Mouse (Mus musculus) hindbrain, embryonic 10.5 days (tissue): ENCODE results near the gene Lamb3. TPM values are rescaled to one million over a fixed set of nuclear protein-coding genes. Genes with fewer than 3 reads are reported as not detected.
A peak's percentile ranks its signal among the peaks of the same experiment; 100 is the strongest.

ENCODE experiments used
- DNase-seq: peaks from one replicate; pipeline ENCODE4 v3.0.0-alpha.2; 2017; ENCODE audit warnings: low spot score
- H3K27ac ChIP-seq: fragments of 300-500 bp; sonication (generic); 2 replicates; pipeline ENCODE4 v1.5.1; 2016; ENCODE audit warnings: mild to moderate bottlenecking, moderate library complexity
- H3K27me3 ChIP-seq: fragments of 300-500 bp; sonication (generic); 2 replicates; pipeline ENCODE4 v1.6.1; 2016; ENCODE audit warnings: mild to moderate bottlenecking; ENCODE audit not compliant: poor library complexity, insufficient read depth, severe bottlenecking
- H3K36me3 ChIP-seq: fragments of 300-500 bp; sonication (generic); 2 replicates; pipeline ENCODE4 v1.6.1; 2016; ENCODE audit warnings: mild to moderate bottlenecking, moderate library complexity
- H3K4me1 ChIP-seq: fragments of 300-500 bp; sonication (generic); replicated peaks from 2 replicates; pipeline ENCODE4 v1.6.1; 2016; ENCODE audit warnings: mild to moderate bottlenecking
- H3K4me3 ChIP-seq: fragments of 300-500 bp; sonication (generic); 2 replicates; pipeline ENCODE4 v1.5.1; 2016; ENCODE audit warnings: mild to moderate bottlenecking, moderate library complexity
- H3K9me3 ChIP-seq: fragments of 300-500 bp; sonication (generic); 2 replicates; pipeline ENCODE4 v1.6.1; 2016; ENCODE audit warnings: mild to moderate bottlenecking, moderate library complexity
- WGBS: fragments of 180-500 bp; shearing (Covaris S2); methylation state at CpG from one replicate; pipeline ENCODE4 v1.1.7; 2016; 5-methylcytosine and 5-hydroxymethylcytosine counted together
- polyA plus RNA-seq: library from polyadenylated mRNA; unstranded; fragments of >200 nt; fragmentation: Nextera tagmentation; extraction: Ambion mirVana; gene quantifications from 2 replicates; pipeline ENCODE4 v1.2.1, GENCODE M21; 2016

The Lamb3 gene
- polyA plus RNA-seq, 1 experiment from 2014 or later: 0.46 TPM

- Histone ChIP-seq H3K27me3 (no peaks in the 10 kb centered on the region), H3K4me3 (no peak overlapping the region), H3K4me1 (0 out of 2 replicates have a peak, but pooled peaks cover 8% of the 10 kb centered on the region), H3K36me3 (peaks cover 22% of the 10 kb centered on the region; the same call in 1 of the 2 replicates), H3K27ac (no peak overlapping the region), H3K9me3 (no peaks in the 10 kb centered on the region)
- WGBS: 85% methylated on average over 10 of the region's 10 CpGs
- no peak for DNase-seq
Observed at GRCm38 (mm10) chr1:193349702-193350545, 142.4 kb downstream of the Lamb3 start.

DNA sequence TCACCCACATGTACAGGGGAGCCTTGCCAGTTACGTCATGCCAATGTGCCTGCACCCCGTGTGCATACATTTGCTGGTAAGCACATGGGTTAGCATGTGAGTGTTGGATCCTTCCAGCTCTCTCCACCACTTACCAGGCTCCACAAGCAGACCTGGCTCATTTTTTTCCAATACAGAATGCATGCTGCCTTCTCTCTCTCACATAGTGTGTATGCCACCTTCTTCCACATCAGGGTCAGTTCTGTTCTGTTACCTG lies 143.0 kb downstream of the Lamb3 start:
- Histone ChIP-seq H3K36me3 (peaks cover 24% of the 10 kb centered on the region; the same call in 1 of the 2 replicates), H3K4me1 (0 out of 2 replicates have a peak, but pooled peaks cover 6% of the 10 kb centered on the region), H3K27ac (no peak overlapping the region), H3K4me3 (no peak overlapping the region), H3K27me3 (no peaks in the 10 kb centered on the region), H3K9me3 (no peaks in the 10 kb centered on the region)
- 91% methylated on average over 2 of the region's 2 CpGs for whole genome bisulfite sequencing
- no peak for DNase-seq

GRCm38 (mm10) chr1:193351583-193351982 lies 144.1 kb downstream of the Lamb3 start:
- DNase-seq: no peak
- peaks cover 24% of the 10 kb centered on the region; the same call in 1 of the 2 replicates for H3K36me3 ChIP-seq
- no peak overlapping the region for H3K4me3 ChIP-seq
- WGBS: 91% methylated on average over 3 of the region's 3 CpGs
- no peaks in the 10 kb centered on the region for H3K9me3 ChIP-seq
- H3K27ac ChIP-seq: no peak overlapping the region
- no peaks in the 10 kb centered on the region for H3K27me3 ChIP-seq
- 0 out of 2 replicates have a peak, but pooled peaks cover 6% of the 10 kb centered on the region for H3K4me1 ChIP-seq

- 83% methylated on average over 3 of the region's 3 CpGs for WGBS
Observed at GRCm38 (mm10) chr1:193359199-193359598, 151.7 kb downstream of the Lamb3 start.

DNA sequence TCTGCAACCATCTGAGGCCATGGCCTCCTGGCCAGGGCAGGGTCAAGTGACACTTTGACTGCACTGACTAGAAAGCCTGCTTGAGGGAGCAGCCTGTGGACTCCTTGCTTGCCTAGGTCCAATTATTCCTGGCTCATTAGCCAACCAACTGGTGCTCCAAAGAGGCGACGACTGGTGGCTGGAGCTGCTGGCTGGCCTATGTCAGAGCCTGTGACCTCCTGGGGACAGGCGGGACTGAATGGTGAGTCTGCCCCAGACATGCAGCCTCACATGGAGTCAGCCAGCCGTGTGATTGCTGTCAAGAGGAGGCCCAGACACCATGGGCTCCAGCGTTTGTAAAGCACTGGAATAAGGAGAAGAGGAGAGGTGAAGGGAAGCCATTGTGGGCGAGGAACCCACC lies 153.7 kb downstream of the Lamb3 start:
- no peaks in the 10 kb centered on the region for H3K9me3 ChIP-seq
- H3K4me1 ChIP-seq: peaks cover 26% of the 10 kb centered on the region
- H3K27ac ChIP-seq: peak overlapping the region; percentile 37; the same call in 1 of the 2 replicates
- H3K4me3 ChIP-seq: no peak overlapping the region
- peaks cover 4% of the 10 kb centered on the region; the same call in 1 of the 2 replicates for H3K36me3 ChIP-seq
- no peaks in the 10 kb centered on the region for H3K27me3 ChIP-seq
- peak; percentile 57 for DNase-seq
- WGBS: 28% methylated on average over 6 of the region's 6 CpGs

More at GRCm38 (mm10) chr1:193359199-193359598, 151.7 kb downstream of the Lamb3 start:
- Histone ChIP-seq H3K4me1 (peaks cover 26% of the 10 kb centered on the region), H3K9me3 (no peaks in the 10 kb centered on the region), H3K36me3 (peaks cover 7% of the 10 kb centered on the region; the same call in 1 of the 2 replicates), H3K27me3 (no peaks in the 10 kb centered on the region), H3K27ac (no peak overlapping the region), H3K4me3 (no peak overlapping the region)
- no peak for DNase-seq

DNA sequence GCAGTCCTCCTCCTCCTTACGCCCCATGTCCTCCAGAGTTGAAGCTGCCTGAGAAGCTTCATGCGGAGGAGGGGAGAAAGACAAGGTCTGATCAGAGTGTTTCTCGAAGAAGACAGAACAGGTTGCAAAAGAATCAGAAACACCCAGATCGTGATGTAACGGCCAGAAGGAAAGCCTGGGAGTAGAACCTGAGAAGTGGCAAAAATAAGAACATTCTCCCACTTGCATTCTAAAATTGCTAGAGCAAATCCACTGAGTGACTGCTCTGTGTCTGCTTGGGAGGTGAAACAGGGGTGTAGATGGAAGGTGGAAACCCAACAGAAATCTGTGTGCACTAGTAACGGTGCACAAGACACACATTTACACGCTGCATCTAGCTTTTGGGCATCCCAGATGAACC lies 154.6 kb downstream of the Lamb3 start:
- Histone ChIP-seq H3K27me3 (no peaks in the 10 kb centered on the region), H3K27ac (peak overlapping the region; percentile 42; the same call in 1 of the 2 replicates), H3K4me3 (no peak overlapping the region), H3K36me3 (peaks cover 4% of the 10 kb centered on the region; the same call in 1 of the 2 replicates), H3K4me1 (peaks cover 26% of the 10 kb centered on the region), H3K9me3 (no peaks in the 10 kb centered on the region)
- no peak for DNase-seq
- 89% methylated on average over 7 of the region's 7 CpGs for WGBS

GRCm38 (mm10) chr1:193363801-193364231 lies 156.3 kb downstream of the Lamb3 start:
- Histone ChIP-seq H3K4me3 (no peak overlapping the region), H3K9me3 (no peaks in the 10 kb centered on the region), H3K36me3 (peaks cover 4% of the 10 kb centered on the region; the same call in 1 of the 2 replicates), H3K27me3 (peaks cover 3% of the 10 kb centered on the region; the same call in 1 of the 2 replicates), H3K27ac (no peak overlapping the region), H3K4me1 (peaks cover 40% of the 10 kb centered on the region)
- WGBS: 65% methylated on average over 5 of the region's 5 CpGs
- peak; percentile 42 for DNase-seq

DNA sequence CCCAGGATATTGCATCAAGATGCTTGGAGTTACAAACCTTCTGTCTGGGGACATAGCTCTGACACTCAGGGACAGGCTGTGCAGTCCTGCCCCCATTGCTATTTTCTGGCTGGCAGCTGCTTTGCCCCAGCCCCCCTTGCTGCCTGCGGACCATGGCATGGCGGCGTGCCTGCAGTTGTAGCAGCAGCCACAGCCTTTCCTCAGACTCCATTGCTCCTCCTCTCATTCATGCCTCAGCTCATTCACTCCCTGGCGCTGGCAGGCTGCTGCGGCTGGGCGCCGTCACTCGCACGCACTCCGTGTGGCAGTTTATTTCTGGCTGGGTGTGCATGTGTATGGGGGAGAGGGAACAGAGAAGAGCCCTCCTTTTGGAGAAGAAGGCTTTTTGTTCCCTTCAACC lies 160.6 kb downstream of the Lamb3 start:
- Histone ChIP-seq H3K4me3 (peak overlapping the region; percentile 23), H3K27ac (peak overlapping the region; percentile 62)

DNA sequence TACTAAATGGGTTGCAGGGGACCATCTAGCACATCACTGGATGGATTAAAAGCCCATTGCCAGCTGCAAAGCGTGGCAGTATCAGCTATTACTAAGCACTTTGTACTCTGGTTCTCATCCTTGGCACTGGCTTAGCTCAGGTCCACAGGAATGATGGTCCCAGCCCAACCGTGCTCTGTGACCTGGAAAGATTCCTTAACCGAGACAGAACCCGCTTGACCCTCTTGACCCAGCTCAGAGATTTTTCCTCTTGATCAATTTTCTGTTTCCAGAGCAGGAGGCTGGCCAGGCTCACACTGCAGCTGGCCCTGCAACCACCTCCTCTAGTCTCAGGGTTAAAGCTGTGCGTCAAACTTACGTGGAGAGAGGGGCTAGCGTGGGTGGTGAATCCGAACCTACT lies 161.6 kb downstream of the Lamb3 start:
- H3K4me3 ChIP-seq: peak overlapping the region; percentile 52
- H3K27ac ChIP-seq: peak overlapping the region; percentile 86
- DNase-seq: no peak

More for the DNA sequence above, 160.6 kb downstream of the Lamb3 start:
- Histone ChIP-seq H3K36me3 (no peaks in the 10 kb centered on the region), H3K9me3 (no peaks in the 10 kb centered on the region), H3K27me3 (peaks cover 3% of the 10 kb centered on the region; the same call in 1 of the 2 replicates), H3K4me1 (peaks cover 39% of the 10 kb centered on the region)
- DNase-seq: no peak
- WGBS: 28% methylated on average over 10 of the region's 10 CpGs

DNA sequence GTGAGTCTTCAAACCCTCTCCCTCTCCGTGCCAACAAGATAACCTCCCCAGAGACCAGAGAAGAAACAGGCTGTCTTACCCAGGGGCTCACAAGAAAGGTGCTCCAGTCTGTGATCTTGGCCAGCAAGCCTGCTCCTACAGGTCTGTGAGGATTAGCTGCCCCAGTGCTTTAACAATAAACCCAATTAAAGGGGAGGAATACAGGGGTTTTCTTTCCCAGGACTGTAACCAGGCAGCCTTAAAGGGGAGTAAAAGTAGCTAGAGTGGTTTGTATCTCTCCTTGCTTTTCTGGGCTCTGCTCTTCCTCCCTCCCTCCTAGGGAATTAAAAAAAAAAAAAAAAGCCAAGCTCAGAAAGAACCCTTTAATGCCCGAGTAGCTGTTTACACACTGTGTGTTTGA lies 162.6 kb downstream of the Lamb3 start, which contains the start of gene Camk1g:
Gene Camk1g (minus strand): TSS at position 203 of the 400 bp plus-strand sequence.
- Histone ChIP-seq H3K9me3 (no peaks in the 10 kb centered on the region), H3K4me1 (peaks cover 35% of the 10 kb centered on the region), H3K27me3 (peaks cover 3% of the 10 kb centered on the region; the same call in 1 of the 2 replicates), H3K36me3 (no peaks in the 10 kb centered on the region), H3K4me3 (peak within 1 kb of the TSS; percentile 52), H3K27ac (peak within 1 kb of the TSS; percentile 86)
- WGBS: 0% methylated on average over 2 of the region's 2 CpGs
- DNase-seq: peak; percentile 51

More for the DNA sequence above, 161.6 kb downstream of the Lamb3 start:
- H3K9me3 ChIP-seq: no peaks in the 10 kb centered on the region
- no peaks in the 10 kb centered on the region for H3K36me3 ChIP-seq
- peaks cover 3% of the 10 kb centered on the region; the same call in 1 of the 2 replicates for H3K27me3 ChIP-seq
- WGBS: 40% methylated on average over 8 of the region's 8 CpGs
- peaks cover 35% of the 10 kb centered on the region for H3K4me1 ChIP-seq

DNA sequence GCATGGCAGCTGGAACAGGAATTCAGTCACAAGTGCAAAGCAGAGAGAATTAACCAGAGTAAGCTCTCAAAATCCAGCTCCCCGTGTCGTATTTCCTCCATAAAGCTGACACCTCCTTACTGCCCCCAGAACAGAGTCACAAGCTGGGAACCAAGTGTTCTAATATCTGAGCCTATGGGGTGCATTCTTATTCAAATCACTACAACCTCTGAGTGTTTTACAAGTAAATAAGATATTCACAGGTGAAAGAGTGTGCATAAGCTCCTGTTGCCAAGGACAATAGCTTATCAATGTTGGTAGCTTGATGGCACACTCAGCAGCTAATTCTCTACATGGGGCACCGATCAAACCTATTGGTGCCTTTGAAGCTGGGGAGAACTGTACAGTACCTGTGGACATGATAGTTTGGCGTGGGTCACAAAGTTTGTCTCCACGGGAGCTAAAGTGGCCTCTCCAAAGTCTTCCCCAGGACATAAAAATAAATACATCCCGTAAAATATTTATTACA lies 166.5 kb downstream of the Lamb3 start:
- no peaks in the 10 kb centered on the region for H3K36me3 ChIP-seq
- H3K4me3 ChIP-seq: no peak overlapping the region
- no peaks in the 10 kb centered on the region for H3K9me3 ChIP-seq
- no peaks in the 10 kb centered on the region for H3K27me3 ChIP-seq
- 90% methylated on average over 6 of the region's 6 CpGs for WGBS
- H3K4me1 ChIP-seq: peaks cover 22% of the 10 kb centered on the region
- DNase-seq: no peak
- H3K27ac ChIP-seq: no peak overlapping the region

DNA sequence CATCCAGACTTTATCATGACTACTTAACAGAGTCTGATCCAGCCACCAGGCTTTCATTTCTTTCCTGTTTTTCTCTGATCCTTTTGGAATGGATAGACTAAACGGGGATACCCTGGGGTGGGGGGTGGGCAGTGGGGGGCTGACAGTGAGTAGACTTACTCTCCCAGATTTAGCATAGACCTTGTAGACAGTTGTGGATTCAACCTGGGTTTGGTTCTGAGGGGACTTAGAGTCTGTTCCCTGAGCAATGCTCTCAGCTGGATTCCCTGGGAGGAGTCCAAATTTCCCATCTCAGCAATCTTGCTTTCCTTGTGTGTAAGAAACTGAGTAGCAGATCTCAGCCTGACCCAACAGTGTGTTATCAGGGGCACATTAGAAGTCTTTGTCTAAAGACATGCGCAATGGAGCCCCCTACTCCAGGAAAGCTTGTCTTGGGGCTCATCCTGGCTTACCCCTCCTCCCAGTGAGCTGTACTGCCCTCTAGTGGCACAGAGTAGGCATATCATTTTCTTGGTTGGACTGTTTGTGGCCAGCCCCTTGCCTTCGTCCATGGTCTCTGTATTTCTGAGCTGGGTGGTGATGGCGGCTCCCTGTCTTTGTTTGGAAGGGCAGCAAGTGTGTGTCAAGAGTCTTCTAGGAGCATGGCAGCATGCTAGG lies 169.1 kb downstream of the Lamb3 start:
- peaks cover 6% of the 10 kb centered on the region for H3K4me1 ChIP-seq
- H3K4me3 ChIP-seq: no peak overlapping the region
- no peaks in the 10 kb centered on the region for H3K36me3 ChIP-seq
- WGBS: 32% methylated on average over 4 of the region's 4 CpGs
- peak; percentile 58 for DNase-seq
- H3K9me3 ChIP-seq: no peaks in the 10 kb centered on the region
- no peak overlapping the region for H3K27ac ChIP-seq
- H3K27me3 ChIP-seq: peaks cover 8% of the 10 kb centered on the region; the same call in 1 of the 2 replicates
